Mouse (Mus musculus): ENCODE measurements around the gene Tnks1bp1. TPM values are rescaled to one million over a fixed set of nuclear protein-coding genes. Genes with fewer than 3 reads are reported as not detected.

The Tnks1bp1 gene
- polyA plus RNA-seq, 1 experiment from 2014 or later, result 7.0 TPM

DNA sequence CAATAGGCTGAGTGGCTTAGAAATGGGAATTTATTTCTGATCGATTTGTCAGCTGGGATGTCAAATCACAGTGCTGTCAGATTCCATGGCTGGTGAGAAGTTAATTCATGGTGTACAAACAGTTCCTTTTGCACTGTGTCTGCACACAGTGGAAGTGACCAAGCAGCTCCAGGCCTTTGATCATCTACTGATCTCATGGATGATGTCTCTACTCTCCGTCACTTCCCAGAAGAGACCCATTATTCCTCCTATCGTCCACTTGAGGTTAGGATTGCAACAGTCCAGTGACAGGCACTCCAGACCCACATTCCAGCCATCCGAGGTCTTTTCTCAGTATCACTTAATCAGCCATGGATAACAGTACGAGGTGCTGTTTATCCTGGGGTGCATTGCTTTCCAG lies 25.9 kb downstream of the Tnks1bp1 start:
- H3K27ac ChIP-seq (replicated peaks; ENCODE audit: low read depth, low read length), result no peak overlapping the region
- 88% methylated on average over 5 of the region's 5 CpGs for WGBS
- DNase-seq (ENCODE audit: low spot score) (no peak), ATAC-seq (ENCODE audit: insufficient number of reproducible peaks, low FRiP score, low TSS enrichment, low read depth) (no peak)
- no peaks in the 10 kb centered on the region for H3K4me1 ChIP-seq (ENCODE audit: control insufficient read depth, insufficient read depth, low read length)
- no peak overlapping the region for H3K4me3 ChIP-seq (ENCODE audit: low read depth, low read length)
- no peak overlapping the region for H3K9ac ChIP-seq (ENCODE audit: low read length)
- no peaks in the 10 kb centered on the region for H3K36me3 ChIP-seq (ENCODE audit: control insufficient read depth, insufficient read depth, low read length)
- H3K9me3 ChIP-seq (ENCODE audit: control insufficient read depth, low read length), result no peaks in the 10 kb centered on the region
- no peak overlapping the region for H3K4me2 ChIP-seq (ENCODE audit: low read depth, severe bottlenecking)
- no peaks in the 10 kb centered on the region for H3K27me3 ChIP-seq (ENCODE audit: control insufficient read depth, insufficient read depth, low read length)

DNA sequence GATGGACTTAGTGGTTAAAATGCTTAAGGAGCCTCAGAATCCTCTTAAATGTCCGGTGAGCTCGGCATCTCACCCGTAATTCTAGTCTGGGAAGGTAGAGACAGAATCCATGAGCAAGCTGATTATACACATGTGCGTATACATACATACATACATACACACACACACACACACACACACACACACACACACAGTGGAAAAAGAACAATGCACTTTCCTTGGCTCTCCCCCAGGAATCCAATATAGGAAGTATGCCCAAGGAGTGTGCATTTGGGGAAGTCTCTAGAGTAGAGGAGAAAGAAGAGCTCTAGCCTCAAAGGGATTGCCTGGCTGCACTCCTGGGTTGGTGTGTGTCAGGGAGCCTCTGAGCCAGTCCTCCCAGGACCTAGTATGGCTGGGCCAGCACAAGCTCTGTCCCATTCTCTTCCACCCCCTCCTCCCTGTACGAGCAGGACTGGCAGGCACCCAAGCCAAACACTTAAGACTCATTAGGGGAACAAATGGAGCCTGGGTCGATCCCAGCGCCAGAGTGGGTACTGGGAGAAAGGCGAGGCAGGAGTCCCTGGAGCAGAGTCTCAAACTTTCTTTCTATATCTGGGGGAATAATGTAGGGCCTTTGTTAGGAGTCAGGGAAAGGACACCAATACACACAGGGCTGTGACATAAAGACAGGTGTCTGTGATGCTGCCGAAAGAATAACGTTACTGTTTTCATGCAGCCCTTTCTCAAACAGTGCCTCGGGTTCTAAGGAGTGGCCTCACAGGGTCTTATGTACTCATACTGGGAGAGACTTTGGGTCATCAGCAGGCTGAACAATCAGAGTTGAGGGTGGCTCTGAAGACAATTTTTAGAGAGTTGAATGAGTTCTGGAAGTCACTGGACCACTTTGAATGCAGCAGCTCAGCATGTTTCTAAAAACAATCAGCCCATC lies 41.2 kb downstream of the Tnks1bp1 start:
- no peaks in the 10 kb centered on the region for H3K27me3 ChIP-seq (ENCODE audit: control insufficient read depth, insufficient read depth, low read length)
- H3K4me1 ChIP-seq (ENCODE audit: control insufficient read depth, insufficient read depth, low read length), result no peaks in the 10 kb centered on the region
- ATAC-seq (ENCODE audit: insufficient number of reproducible peaks, low FRiP score, low TSS enrichment, low read depth) (no peak), DNase-seq (ENCODE audit: low spot score) (no peak)
- H3K27ac ChIP-seq (replicated peaks; ENCODE audit: low read depth, low read length), result no peak overlapping the region
- H3K36me3 ChIP-seq (ENCODE audit: control insufficient read depth, insufficient read depth, low read length), result no peaks in the 10 kb centered on the region
- WGBS, result 72% methylated on average over 11 of the region's 11 CpGs
- no peak overlapping the region for H3K4me3 ChIP-seq (ENCODE audit: low read depth, low read length)
- H3K9me3 ChIP-seq (ENCODE audit: control insufficient read depth, low read length), result no peaks in the 10 kb centered on the region
- no peak overlapping the region for H3K9ac ChIP-seq (ENCODE audit: low read length)
- no peak overlapping the region for H3K4me2 ChIP-seq (ENCODE audit: low read depth, severe bottlenecking)

- Histone ChIP-seq H3K9ac (ENCODE audit: low read length) (no peak overlapping the region), H3K27me3 (ENCODE audit: control insufficient read depth, insufficient read depth, low read length) (no peaks in the 10 kb centered on the region), H3K4me3 (ENCODE audit: low read depth, low read length) (no peak overlapping the region), H3K4me1 (ENCODE audit: control insufficient read depth, insufficient read depth, low read length) (no peaks in the 10 kb centered on the region), H3K4me2 (ENCODE audit: low read depth, severe bottlenecking) (no peak overlapping the region), H3K36me3 (ENCODE audit: control insufficient read depth, insufficient read depth, low read length) (no peaks in the 10 kb centered on the region), H3K27ac (replicated peaks; ENCODE audit: low read depth, low read length) (no peak overlapping the region), H3K9me3 (ENCODE audit: control insufficient read depth, low read length) (no peaks in the 10 kb centered on the region)
- ATAC-seq (ENCODE audit: insufficient number of reproducible peaks, low FRiP score, low TSS enrichment, low read depth) (no peak), DNase-seq (ENCODE audit: low spot score) (no peak)
- 94% methylated on average over 4 of the region's 4 CpGs for WGBS
These were observed 43.5 kb downstream of the Tnks1bp1 start for GRCm38 (mm10) chr2:85091325-85091724.

GRCm38 (mm10) chr2:85093376-85093775 lies 45.6 kb downstream of the Tnks1bp1 start:
- no peaks in the 10 kb centered on the region for H3K4me1 ChIP-seq (ENCODE audit: control insufficient read depth, insufficient read depth, low read length)
- no peaks in the 10 kb centered on the region for H3K27me3 ChIP-seq (ENCODE audit: control insufficient read depth, insufficient read depth, low read length)
- H3K4me3 ChIP-seq (ENCODE audit: low read depth, low read length), result no peak overlapping the region
- H3K36me3 ChIP-seq (ENCODE audit: control insufficient read depth, insufficient read depth, low read length), result no peaks in the 10 kb centered on the region
- H3K27ac ChIP-seq (replicated peaks; ENCODE audit: low read depth, low read length), result no peak overlapping the region
- ATAC-seq (ENCODE audit: insufficient number of reproducible peaks, low FRiP score, low TSS enrichment, low read depth), result no peak
- WGBS, result 94% methylated on average over 1 of the region's 1 CpGs
- DNase-seq (ENCODE audit: low spot score), result no peak
- H3K9me3 ChIP-seq (ENCODE audit: control insufficient read depth, low read length), result no peaks in the 10 kb centered on the region
- H3K9ac ChIP-seq (ENCODE audit: low read length), result no peak overlapping the region
- H3K4me2 ChIP-seq (ENCODE audit: low read depth, severe bottlenecking), result no peak overlapping the region

GRCm38 (mm10) chr2:85095906-85096305 lies 48.1 kb downstream of the Tnks1bp1 start:
- DNase-seq (ENCODE audit: low spot score) (no peak), ATAC-seq (ENCODE audit: insufficient number of reproducible peaks, low FRiP score, low TSS enrichment, low read depth) (no peak)
- no peak overlapping the region for H3K4me3 ChIP-seq (ENCODE audit: low read depth, low read length)
- H3K4me1 ChIP-seq (ENCODE audit: control insufficient read depth, insufficient read depth, low read length), result no peaks in the 10 kb centered on the region
- H3K9ac ChIP-seq (ENCODE audit: low read length), result no peak overlapping the region
- no peaks in the 10 kb centered on the region for H3K9me3 ChIP-seq (ENCODE audit: control insufficient read depth, low read length)
- WGBS, result 65% methylated on average over 5 of the region's 5 CpGs
- H3K36me3 ChIP-seq (ENCODE audit: control insufficient read depth, insufficient read depth, low read length), result no peaks in the 10 kb centered on the region
- no peak overlapping the region for H3K4me2 ChIP-seq (ENCODE audit: low read depth, severe bottlenecking)
- no peaks in the 10 kb centered on the region for H3K27me3 ChIP-seq (ENCODE audit: control insufficient read depth, insufficient read depth, low read length)
- H3K27ac ChIP-seq (replicated peaks; ENCODE audit: low read depth, low read length), result no peak overlapping the region

DNA sequence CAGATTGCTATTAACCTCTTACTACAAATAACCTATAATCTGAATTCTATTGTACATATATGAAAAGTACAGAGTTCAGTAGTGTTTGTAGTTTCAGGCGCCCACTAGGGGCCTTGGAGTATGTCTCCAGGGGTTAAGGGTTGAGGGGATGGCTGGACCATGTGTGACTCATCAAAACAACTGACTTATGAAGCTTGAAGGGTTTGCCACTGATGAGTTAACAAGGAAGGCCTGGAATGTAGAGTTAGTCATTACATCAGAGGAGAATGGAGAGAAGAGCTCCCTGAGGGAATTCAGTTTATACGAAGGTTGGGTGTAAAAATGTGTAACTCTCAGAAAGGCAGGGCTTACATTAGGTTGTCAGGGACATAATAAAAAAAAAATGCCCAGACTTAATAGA lies 50.2 kb downstream of the Tnks1bp1 start:
- Histone ChIP-seq H3K27ac (replicated peaks; ENCODE audit: low read depth, low read length) (no peak overlapping the region), H3K4me3 (ENCODE audit: low read depth, low read length) (no peak overlapping the region), H3K4me1 (ENCODE audit: control insufficient read depth, insufficient read depth, low read length) (no peaks in the 10 kb centered on the region), H3K27me3 (ENCODE audit: control insufficient read depth, insufficient read depth, low read length) (no peaks in the 10 kb centered on the region), H3K9me3 (ENCODE audit: control insufficient read depth, low read length) (no peaks in the 10 kb centered on the region), H3K9ac (ENCODE audit: low read length) (no peak overlapping the region), H3K4me2 (ENCODE audit: low read depth, severe bottlenecking) (no peak overlapping the region), H3K36me3 (ENCODE audit: control insufficient read depth, insufficient read depth, low read length) (no peaks in the 10 kb centered on the region)
- DNase-seq (ENCODE audit: low spot score), result no peak
- ATAC-seq (ENCODE audit: insufficient number of reproducible peaks, low FRiP score, low TSS enrichment, low read depth), result no peak
- WGBS, result 83% methylated on average over 2 of the region's 2 CpGs

- Histone ChIP-seq H3K27me3 (ENCODE audit: control insufficient read depth, insufficient read depth, low read length) (no peaks in the 10 kb centered on the region), H3K4me1 (ENCODE audit: control insufficient read depth, insufficient read depth, low read length) (no peaks in the 10 kb centered on the region), H3K9ac (ENCODE audit: low read length) (no peak overlapping the region), H3K36me3 (ENCODE audit: control insufficient read depth, insufficient read depth, low read length) (no peaks in the 10 kb centered on the region), H3K4me3 (ENCODE audit: low read depth, low read length) (no peak overlapping the region), H3K27ac (replicated peaks; ENCODE audit: low read depth, low read length) (no peak overlapping the region), H3K9me3 (ENCODE audit: control insufficient read depth, low read length) (no peaks in the 10 kb centered on the region), H3K4me2 (ENCODE audit: low read depth, severe bottlenecking) (no peak overlapping the region)
- WGBS, result 78% methylated on average over 7 of the region's 7 CpGs
- no peak for DNase-seq (ENCODE audit: low spot score)
- ATAC-seq (ENCODE audit: insufficient number of reproducible peaks, low FRiP score, low TSS enrichment, low read depth), result no peak
These were observed 51.1 kb downstream of the Tnks1bp1 start for GRCm38 (mm10) chr2:85098824-85099511.

DNA sequence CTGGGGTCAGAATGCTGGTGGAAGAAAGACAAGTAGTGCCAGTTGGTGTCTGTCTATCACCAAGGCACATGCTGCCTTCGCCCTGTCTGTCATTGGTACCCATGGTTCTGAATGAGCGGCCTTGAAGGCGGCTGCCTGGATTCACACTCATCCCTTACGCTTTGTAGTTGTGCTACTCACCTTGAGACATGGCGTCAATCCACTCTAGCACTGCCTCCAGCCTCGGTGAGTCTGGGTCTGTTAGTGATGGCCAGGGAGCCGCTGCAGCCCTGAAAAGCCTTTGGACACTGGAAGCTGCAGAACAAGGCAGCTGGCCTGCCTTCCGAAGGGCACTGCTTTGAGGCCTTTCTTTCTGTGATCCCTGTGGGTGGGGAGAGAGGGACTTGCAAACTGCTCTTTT lies 55.4 kb downstream of the Tnks1bp1 start:
- Histone ChIP-seq H3K9me3 (ENCODE audit: control insufficient read depth, low read length) (no peaks in the 10 kb centered on the region), H3K27me3 (ENCODE audit: control insufficient read depth, insufficient read depth, low read length) (no peaks in the 10 kb centered on the region), H3K36me3 (ENCODE audit: control insufficient read depth, insufficient read depth, low read length) (no peaks in the 10 kb centered on the region), H3K27ac (replicated peaks; ENCODE audit: low read depth, low read length) (no peak overlapping the region), H3K4me3 (ENCODE audit: low read depth, low read length) (no peak overlapping the region), H3K4me1 (ENCODE audit: control insufficient read depth, insufficient read depth, low read length) (no peaks in the 10 kb centered on the region), H3K9ac (ENCODE audit: low read length) (no peak overlapping the region), H3K4me2 (ENCODE audit: low read depth, severe bottlenecking) (no peak overlapping the region)
- WGBS, result 79% methylated on average over 8 of the region's 8 CpGs
- ATAC-seq (ENCODE audit: insufficient number of reproducible peaks, low FRiP score, low TSS enrichment, low read depth) (no peak), DNase-seq (ENCODE audit: low spot score) (no peak)
